Mouse (Mus musculus): ENCODE measurements around the gene Tmem206. TPM values are rescaled to one million over a fixed set of nuclear protein-coding genes. Genes with fewer than 3 reads are reported as not detected.

Gene Tmem206
- polyA plus RNA-seq, 1 experiment: 3.1 TPM

DNA sequence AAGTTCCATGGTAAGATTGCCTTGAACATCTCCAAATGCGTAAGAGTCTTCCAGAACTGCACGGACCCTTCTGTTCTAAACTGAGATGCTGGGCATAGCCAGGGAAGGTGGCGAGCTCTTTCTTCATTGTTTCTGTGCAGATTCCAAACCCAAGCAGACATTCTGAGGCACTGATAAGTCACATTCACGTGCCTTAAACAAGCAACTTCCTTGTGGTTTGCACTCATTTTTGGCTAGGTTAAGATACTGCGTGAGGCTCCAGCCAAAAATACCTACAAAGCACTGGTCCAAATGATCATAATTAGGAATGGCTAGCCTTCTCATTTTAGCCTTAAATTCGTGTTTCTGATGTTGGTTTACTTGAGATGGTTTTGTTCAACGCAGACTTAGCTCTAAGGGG lies 33.8 kb downstream of the Tmem206 start:
- no peak for TF ChIP-seq GATA1 (IDR thresholded peaks at IDR 0.05; ENCODE audit: low read length)

DNA sequence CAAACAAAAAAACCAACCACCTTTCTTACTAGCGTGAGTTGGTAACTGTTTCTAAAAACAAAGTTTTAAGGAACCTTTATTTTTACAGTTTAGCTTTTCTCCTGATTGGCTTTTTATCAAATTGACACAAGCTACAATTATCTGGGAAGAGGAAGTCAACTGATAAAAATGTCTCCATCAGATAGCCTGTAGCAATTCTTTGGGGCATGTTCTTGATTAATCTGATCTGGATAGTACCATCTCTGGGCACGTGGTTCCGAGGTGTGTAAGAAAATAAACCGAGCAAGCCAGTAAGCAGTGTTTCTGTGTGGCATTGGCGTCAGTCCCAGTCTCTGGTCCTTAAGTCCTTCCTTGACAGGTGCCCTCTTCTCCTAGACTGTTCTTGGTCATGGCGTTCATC lies 36.7 kb downstream of the Tmem206 start:
- TF ChIP-seq GATA1 (IDR thresholded peaks at IDR 0.05; ENCODE audit: low read length): no peak

DNA sequence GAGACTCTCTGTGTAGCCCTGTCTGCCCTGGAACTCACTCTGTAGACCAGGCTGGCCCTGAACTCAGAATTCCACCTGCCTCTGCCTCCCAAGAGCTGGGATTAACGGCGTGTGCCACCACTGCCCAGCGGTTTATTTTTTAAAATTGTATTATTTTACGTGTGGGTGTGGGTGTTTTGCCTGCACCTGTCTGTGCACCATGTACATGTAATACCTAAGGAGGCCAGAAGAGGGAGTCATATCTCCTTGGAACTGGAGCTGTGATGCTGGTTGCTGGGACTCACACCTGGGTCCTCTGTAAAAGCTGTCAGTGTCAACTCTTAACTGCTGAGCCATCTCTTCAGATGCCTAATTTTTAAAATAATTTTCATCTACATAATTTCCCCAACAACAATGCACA lies 38.8 kb downstream of the Tmem206 start:
- no peak for TF ChIP-seq GATA1 (IDR thresholded peaks at IDR 0.05; ENCODE audit: low read length)

DNA sequence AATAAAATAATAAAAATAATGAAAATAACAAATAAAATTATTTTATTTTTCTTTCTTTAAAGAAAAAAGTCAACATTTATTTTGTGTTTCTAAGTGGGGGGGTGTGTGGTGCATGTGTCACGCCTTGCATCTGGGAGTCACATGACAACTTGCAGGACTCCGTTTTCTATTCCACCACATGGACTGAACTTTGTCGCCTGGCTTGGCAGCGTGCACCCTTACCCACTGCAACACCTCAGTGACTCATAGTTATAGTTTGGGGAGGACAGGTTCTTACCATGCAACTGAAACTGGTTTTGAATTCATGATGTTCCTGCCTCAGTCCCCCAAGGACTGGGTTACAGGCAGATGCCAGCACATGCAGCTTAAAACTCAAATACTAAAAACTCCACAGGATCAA lies 42.5 kb downstream of the Tmem206 start:
- TF ChIP-seq GATA1 (IDR thresholded peaks at IDR 0.05; ENCODE audit: low read length): no peak

DNA sequence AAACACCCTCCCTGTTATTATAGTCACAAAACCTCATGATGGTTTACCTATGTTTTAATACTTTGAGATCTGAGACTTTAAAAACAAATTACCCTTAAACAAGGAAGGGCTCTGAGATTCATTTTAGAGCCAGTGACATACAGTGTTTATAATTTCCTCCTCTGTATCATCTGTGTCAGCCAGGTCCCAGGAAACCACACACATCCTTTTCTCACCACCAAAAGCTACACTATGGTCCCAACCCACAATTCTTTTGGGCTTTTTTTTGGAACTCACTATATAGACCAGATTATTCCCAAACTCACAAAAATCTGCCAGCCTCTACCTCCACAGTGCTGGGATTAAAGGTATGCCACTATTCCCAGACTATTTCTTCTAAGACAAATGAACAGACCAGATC lies 43.4 kb downstream of the Tmem206 start:
- TF ChIP-seq GATA1 (IDR thresholded peaks at IDR 0.05; ENCODE audit: low read length): no peak

DNA sequence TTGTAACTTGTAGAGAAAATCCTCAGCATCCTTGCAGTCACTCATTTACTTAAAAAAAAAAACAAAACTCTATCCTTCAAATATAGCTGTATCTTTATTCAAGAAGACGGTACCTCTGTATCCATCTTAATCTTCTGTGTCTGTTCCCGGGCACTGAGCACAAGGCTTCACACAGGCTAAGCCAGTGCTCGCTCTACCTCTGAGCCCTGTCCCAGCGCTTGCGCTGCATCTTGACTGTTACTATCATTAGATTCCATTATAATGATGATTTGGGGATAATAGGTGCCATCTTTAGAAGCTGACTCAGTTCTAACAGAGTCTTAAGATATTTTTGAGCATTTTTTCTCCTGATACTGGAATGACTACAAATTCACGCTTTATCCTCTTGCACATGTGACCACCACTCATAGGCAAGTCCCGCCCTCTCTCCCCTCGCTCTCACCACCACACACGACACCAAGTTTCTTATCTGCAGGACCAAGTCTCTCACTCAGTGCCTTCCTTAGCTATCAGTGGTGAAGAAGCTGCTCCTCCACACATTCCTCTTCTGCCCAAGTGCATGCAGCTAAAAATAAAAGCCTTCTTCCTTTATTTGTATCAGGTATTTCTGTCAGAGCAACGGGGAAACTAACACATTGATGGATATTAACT lies 49.4 kb downstream of the Tmem206 start:
- peak; percentile 38 for TF ChIP-seq GATA1 (IDR thresholded peaks at IDR 0.05; ENCODE audit: low read length)

DNA sequence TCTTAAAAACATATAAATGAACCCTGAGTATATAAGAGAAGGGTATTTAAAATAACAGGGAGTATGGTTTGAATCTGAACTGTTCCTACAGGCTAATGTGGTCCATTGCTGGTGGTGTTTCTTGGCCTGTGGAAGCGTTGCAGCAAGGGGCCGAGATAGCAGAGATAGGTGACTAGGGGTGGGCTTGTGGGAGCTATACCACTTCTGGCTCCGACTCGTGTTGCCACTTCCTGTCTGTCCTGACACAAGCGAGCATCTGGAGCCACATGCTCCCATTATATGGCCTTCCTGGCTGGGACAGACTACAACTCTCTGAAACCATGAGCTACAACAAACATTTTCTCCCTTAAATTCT lies 49.9 kb downstream of the Tmem206 start:
- TF ChIP-seq GATA1 (IDR thresholded peaks at IDR 0.05; ENCODE audit: low read length): no peak

DNA sequence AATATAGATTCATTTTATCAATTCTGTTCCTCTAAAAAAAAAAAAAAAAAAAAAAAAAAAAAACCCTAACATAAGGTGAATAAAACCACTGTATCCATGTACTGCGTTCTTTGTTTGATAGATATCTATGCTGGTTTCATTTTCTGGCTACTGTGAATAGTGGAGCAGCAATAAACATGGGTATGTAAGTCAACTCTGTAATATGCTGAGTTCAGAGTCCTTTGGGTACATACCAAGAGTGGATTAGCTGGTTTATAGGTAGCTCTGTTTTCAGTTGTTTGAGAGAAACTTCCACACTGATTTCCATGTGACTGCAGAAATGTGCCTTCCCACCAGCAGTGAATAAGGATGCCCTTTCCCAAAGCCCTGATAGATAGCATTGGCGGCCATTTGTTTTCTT lies 52.4 kb downstream of the Tmem206 start:
- no peak for TF ChIP-seq GATA1 (IDR thresholded peaks at IDR 0.05; ENCODE audit: low read length)

DNA sequence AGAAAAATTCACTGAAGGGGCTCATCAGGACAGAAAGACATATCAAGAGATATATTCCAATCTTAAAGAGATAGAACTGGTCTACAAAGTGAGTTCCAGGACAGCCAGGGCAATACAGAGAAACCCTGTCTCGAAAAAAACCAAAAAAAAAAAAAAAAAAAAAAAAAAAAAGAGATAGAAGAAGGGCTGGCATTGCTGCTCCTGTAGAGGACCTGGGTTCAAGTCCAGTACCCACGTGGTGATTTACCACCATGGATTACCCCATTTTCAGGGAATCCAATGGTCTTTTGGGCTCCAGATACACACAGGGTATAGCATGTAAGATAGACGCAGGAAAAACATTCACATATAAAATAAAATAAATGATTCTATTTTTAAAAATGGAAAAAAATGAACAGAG lies 55.1 kb downstream of the Tmem206 start:
- TF ChIP-seq GATA1 (IDR thresholded peaks at IDR 0.05; ENCODE audit: low read length): no peak

DNA sequence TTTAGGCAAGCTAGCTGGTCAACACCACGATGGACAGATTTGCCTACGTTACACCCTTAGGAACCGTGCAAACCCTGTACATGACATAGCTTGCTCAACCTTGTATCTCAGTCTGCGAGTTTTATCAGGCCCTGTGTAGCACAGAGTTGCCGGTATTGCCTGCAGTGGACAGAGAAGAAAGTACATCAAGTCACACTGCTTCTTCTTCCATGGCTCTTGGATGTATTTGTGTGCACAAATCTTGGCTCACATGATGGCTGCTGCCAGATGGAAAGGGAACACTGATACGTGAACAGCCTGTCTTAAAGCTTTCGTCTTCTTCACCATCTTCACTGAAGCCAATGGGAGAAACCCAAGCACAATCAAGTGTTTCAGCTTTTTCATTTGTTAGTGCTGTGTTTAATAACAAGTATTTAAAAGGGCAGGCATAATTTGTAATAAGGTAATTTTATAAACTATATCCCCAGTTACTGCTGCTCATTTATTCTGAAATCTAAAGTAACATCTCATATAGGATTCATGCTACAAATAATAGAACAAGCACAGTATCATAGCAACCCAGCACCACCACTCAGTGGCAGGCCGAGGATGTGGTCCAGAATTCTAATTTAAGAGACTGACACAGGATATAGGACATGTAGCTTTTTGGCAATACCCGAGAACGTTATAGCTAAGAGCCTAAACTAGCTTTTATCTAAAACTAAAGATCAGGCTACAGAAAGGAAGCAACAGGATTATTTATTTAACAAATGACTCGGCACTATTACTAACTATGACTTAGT lies 56.4 kb downstream of the Tmem206 start:
- TF ChIP-seq GATA1 (IDR thresholded peaks at IDR 0.05; ENCODE audit: low read length): no peak

DNA sequence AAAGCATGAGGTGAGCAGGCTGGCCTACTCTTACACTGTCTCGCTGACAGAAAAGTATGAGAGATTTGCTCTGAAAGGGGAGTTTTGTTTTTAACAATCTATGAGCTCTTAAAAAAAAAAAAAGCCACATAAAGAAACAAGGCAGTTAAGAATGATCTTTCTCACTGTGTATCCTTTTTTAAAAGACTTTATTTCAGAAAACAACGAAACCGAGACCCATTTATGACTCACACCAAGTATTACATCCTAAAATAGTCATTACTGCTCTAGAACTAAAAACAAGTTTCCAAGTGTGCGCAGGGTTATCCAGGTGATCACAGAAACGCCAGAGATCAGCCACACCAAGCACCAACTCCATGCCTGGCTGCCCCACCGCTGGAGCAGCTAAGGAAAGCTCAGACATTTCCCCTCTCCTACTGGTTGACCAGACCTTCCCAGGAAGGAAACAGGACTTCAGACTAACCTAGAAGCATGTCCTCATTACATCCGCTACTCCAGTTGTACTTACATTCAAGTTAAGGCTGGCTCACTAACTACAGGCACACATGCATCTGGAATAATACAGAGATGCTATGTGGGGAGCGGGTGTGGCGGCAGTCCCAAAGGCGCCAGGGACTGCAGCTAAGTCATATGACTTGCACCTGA lies 59.2 kb downstream of the Tmem206 start:
- no peak for TF ChIP-seq GATA1 (IDR thresholded peaks at IDR 0.05; ENCODE audit: low read length)

DNA sequence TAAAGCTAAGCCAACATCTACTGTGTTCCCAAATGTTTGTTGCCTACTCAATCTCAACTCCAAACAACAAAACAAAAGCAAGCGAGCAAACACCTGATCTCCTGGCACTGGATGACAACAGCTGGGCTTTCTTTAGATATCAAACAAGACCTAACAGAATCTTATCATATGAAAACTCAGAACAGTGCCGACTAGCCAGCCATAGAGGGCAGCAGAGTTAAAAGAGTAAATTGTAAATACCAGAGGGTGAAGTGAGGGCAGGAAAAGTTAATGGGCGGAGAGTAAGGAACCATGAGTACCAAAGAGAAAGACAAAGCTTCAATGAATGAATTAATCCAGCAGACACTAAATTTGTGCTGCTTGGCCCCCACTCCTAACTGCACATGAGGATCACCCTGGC lies 65.6 kb downstream of the Tmem206 start:
- no peak for TF ChIP-seq GATA1 (IDR thresholded peaks at IDR 0.05; ENCODE audit: low read length)

DNA sequence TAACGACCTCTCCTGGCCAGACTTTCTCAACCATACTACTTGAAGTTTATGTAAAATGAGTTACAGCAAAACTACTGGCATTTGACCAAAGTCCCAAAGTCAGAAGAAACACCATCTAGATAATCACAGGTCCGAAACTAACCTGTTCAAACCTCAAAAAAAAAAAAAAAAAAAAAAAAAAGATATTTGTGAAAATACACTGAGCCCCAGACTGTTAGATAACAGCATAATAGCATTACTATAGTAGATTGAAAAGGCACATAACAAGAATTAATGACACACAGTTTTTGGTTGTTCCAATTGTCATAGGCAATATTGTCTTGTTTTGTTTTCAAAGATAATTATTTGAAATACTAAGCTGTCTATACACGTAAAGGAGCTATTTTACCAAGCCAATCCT lies 67.8 kb downstream of the Tmem206 start:
- TF ChIP-seq GATA1 (IDR thresholded peaks at IDR 0.05; ENCODE audit: low read length): no peak

DNA sequence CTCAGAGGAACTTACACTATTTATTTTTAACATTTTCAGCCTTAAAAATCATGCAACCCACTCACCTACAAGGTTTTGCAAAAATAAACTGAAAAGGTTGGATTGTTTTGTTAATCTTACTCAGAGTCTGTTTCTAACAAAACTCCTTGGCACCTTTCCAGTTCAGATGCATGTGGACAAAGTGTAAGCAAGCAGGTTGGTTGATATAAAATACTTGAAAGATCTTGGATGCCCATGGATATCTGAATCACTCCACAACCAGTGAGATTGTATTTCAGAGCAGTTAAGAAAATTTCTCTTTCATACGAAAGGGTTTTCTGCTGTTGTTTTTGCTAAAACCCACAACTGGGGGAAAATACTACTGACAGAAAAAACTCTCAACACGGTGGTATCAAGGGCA lies 68.4 kb downstream of the Tmem206 start:
- TF ChIP-seq GATA1 (IDR thresholded peaks at IDR 0.05; ENCODE audit: low read length): no peak

DNA sequence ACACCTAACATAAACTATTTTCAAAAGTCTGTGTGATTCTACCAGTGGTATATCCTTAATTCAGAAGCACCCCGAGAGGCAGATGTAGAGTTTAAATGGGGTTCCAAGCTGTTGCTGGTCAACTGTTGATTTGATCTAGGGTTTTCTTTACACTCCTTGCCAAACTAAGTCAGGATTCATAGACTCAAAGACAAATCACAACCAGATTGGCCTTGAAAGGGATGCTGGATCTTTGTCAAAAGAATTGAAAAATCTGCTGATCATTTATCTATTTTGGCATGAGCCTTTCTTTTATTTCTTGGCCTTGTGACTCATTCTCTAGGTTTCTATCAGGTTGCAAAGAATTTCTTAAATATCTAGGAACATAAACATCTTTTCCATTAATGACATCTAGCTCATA lies 69.5 kb downstream of the Tmem206 start:
- TF ChIP-seq GATA1 (IDR thresholded peaks at IDR 0.05; ENCODE audit: low read length): no peak

DNA sequence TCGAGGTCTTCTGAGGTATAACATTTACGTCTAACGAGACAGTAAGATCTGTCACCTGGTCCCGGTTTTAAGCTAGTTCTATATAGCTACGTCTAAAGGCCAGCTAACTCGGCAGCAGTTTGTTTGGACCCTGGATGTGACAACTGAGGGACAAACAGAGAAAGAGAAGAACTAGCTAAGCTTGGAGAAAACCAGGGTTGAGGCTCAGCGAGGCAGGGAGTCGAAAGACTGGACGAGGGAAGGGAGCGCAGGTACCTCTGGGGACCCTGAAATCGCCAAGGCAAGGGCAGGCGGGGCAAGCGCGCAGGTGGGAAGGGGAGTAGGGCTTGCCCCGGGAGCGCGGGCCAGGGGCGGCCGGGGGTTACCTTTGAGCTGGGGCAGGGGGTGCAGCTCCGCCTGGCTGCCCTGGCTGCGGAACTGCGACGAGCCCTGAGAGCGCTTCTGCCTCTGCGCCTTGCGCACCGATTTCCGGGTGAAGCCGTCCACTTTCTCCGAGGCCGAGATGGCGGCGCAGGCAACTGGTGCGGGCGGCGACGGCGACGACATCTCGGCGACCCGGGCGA lies 70.2 kb downstream of the Tmem206 start:
- TF ChIP-seq GATA1 (IDR thresholded peaks at IDR 0.05; ENCODE audit: low read length): no peak

All from G1E-ER4 (cell line).